Mouse (Mus musculus) myocyte (in vitro differentiated cells): ENCODE measurements around the gene Pkd1l3. TPM values are rescaled to one million over a fixed set of nuclear protein-coding genes. Genes with fewer than 3 reads are reported as not detected.

Experiments
- H3K27me3 ChIP-seq: one replicate; pipeline ENCODE4 v1.6.1; 2011; ENCODE audit not compliant: control insufficient read depth, insufficient read depth, insufficient read length
- H3K36me3 ChIP-seq: one replicate; pipeline ENCODE4 v1.6.1; 2011; ENCODE audit not compliant: control insufficient read depth, insufficient read depth
- H3K4me2 ChIP-seq: one replicate; pipeline ENCODE4 v1.6.1; 2011; ENCODE audit warnings: low read depth, control low read depth
- H3K4me3 ChIP-seq: one replicate; pipeline ENCODE4 v1.5.1; 2011; ENCODE audit warnings: mild to moderate bottlenecking, control low read depth, moderate library complexity
- H3K79me2 ChIP-seq: one replicate; pipeline ENCODE4 v1.6.1; 2011; ENCODE audit not compliant: control insufficient read depth, insufficient read depth
- H3ac ChIP-seq: one replicate; pipeline ENCODE4 v1.6.1; 2011; ENCODE audit not compliant: control insufficient read depth, insufficient read length
- CEBPB ChIP-seq: IDR thresholded peaks from 2 replicates; pipeline ENCODE4 v1.6.1; 2011; ENCODE audit warnings: mild to moderate bottlenecking, moderate library complexity; ENCODE audit not compliant: poor library complexity, insufficient read depth, severe bottlenecking
- E2F4 ChIP-seq: IDR thresholded peaks from one replicate; pipeline ENCODE4 v1.6.1; 2011; ENCODE audit warnings: mild to moderate bottlenecking, control low read depth, moderate library complexity; ENCODE audit not compliant: insufficient read depth
- MAX ChIP-seq: IDR thresholded peaks from one replicate; pipeline ENCODE4 v1.6.1; 2011; ENCODE audit warnings: low read depth, mild to moderate bottlenecking, control low read depth
- MYOD1 ChIP-seq, 3 experiments: IDR thresholded peaks; one replicate each; pipeline ENCODE4 v1.6.1; 2011; ENCODE audit warnings: control low read depth in 2 of 3, low read depth in 2 of 3, mild to moderate bottlenecking in 2 of 3, moderate library complexity in 1 of 3; ENCODE audit not compliant: insufficient read length in 2 of 3, control insufficient read depth in 1 of 3
- MYOG ChIP-seq, 3 experiments: IDR thresholded peaks; one replicate each; pipeline ENCODE4 v1.6.1; 2011; ENCODE audit warnings: control low read depth in 2 of 3, low read depth in 2 of 3, mild to moderate bottlenecking in 2 of 3; ENCODE audit not compliant: insufficient read length in 2 of 3, control insufficient read depth in 1 of 3, insufficient read depth in 1 of 3
- POLR2A ChIP-seq: IDR thresholded peaks from one replicate; pipeline ENCODE4 v1.6.1; 2011; ENCODE audit warnings: low read depth, mild to moderate bottlenecking, control low read depth, moderate library complexity; ENCODE audit not compliant: insufficient read length
- POLR2AphosphoS2 ChIP-seq: IDR thresholded peaks from one replicate; pipeline ENCODE4 v1.6.1; 2011; ENCODE audit warnings: low read depth, control low read depth; ENCODE audit not compliant: insufficient read length
- REST ChIP-seq: IDR thresholded peaks from one replicate; pipeline ENCODE4 v1.6.1; 2011; ENCODE audit warnings: mild to moderate bottlenecking, control low read depth, moderate library complexity; ENCODE audit not compliant: insufficient read depth, insufficient read length
- SRF ChIP-seq: IDR thresholded peaks from one replicate; pipeline ENCODE4 v1.6.1; 2011; ENCODE audit warnings: low read depth; ENCODE audit not compliant: control insufficient read depth, insufficient read length
- TCF12 ChIP-seq: IDR thresholded peaks from one replicate; pipeline ENCODE4 v1.6.1; 2011; ENCODE audit warnings: mild to moderate bottlenecking, control low read depth; ENCODE audit not compliant: poor library complexity, insufficient read depth, severe bottlenecking
- TCF3 ChIP-seq: IDR thresholded peaks from one replicate; pipeline ENCODE4 v1.6.1; 2011; ENCODE audit warnings: low read depth, control low read depth; ENCODE audit not compliant: insufficient read length
- USF1 ChIP-seq: IDR thresholded peaks from one replicate; pipeline ENCODE4 v1.6.1; 2011; ENCODE audit warnings: low read depth, mild to moderate bottlenecking, control low read depth, moderate library complexity
- polyA plus RNA-seq: library from polyadenylated mRNA; unstranded; fragments of >200 nt; fragmentation: generic; extraction: Trizol; gene quantifications from one replicate; pipeline ENCODE4 v1.2.1, GENCODE M21; 2012; ENCODE audit warnings: missing spikeins

The Pkd1l3 gene
- polyA plus RNA-seq, 1 experiment, result 0.14 TPM

DNA sequence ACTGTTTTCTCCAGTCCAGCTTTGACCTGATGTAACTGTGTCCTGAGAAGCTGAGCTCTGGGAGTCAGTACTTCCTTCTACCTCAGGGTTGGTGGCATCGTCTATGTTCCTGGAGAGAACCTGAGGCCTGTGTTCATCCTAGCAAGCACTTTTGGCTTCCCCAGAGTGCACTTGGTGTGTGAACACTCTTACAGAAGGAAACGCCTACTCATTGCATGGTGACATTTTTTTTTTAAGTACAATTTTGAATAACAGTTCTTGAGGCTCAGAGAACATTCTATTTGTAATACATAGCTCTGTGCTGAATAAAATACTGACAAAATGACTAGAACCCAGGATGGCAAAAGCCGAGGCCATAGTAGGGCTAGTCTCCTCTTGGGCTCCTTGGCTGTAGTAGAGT is 42.5 kb downstream of the Pkd1l3 start:
- H3ac ChIP-seq, result no peak overlapping the region
- H3K27me3 ChIP-seq, result peaks cover 21% of the 10 kb centered on the region
- H3K79me2 ChIP-seq, result no peaks in the 10 kb centered on the region
- no peak overlapping the region for H3K4me3 ChIP-seq
- no peaks in the 10 kb centered on the region for H3K36me3 ChIP-seq
- TF ChIP-seq E2F4, result no peak
- no peak for TF ChIP-seq TCF12
- no peak for TF ChIP-seq USF1
- TF ChIP-seq REST, result no peak
- no peak for TF ChIP-seq SRF
- TF ChIP-seq MYOG (IDR thresholded peaks at IDR 0.05; ENCODE audit: control insufficient read depth in 1 of 3, insufficient read depth in 1 of 3, insufficient read length in 2 of 3, low read depth in 2 of 3), result no peak
- no peak for TF ChIP-seq MYOD1 (IDR thresholded peaks at IDR 0.05; ENCODE audit: control insufficient read depth in 1 of 3, insufficient read length in 2 of 3, low read depth in 2 of 3)
- TF ChIP-seq MAX, result no peak
- no peak for TF ChIP-seq POLR2A
- no peak for TF ChIP-seq POLR2AphosphoS2
- TF ChIP-seq TCF3, result no peak
- no peak for TF ChIP-seq CEBPB
- H3K4me2 ChIP-seq, result no peak overlapping the region

DNA sequence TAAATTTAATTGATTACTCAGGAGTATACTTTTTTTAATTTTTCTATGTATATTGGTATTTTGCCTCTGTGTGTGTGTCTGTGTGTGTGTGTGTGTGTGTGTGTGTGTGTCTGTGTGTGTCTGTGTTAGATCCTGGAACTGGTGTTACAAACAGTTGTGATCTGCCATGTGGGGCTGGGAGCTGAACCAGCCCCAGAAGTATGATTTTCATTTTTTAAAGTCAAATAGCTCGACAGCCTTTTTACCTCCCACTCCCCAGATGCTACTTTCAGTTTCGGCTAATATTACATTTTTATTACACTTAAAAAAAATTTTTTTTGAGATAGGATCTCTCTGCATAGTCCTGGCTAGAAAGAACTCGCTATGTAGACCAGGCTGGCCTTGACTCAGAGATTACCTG is 48.0 kb downstream of the Pkd1l3 start:
- H3K36me3 ChIP-seq, result no peaks in the 10 kb centered on the region
- no peaks in the 10 kb centered on the region for H3K27me3 ChIP-seq
- TF ChIP-seq REST (no peak), SRF (no peak), USF1 (no peak), MYOD1 (IDR thresholded peaks at IDR 0.05; ENCODE audit: control insufficient read depth in 1 of 3, insufficient read length in 2 of 3, low read depth in 2 of 3) (no peak), MAX (no peak), E2F4 (no peak), MYOG (IDR thresholded peaks at IDR 0.05; ENCODE audit: control insufficient read depth in 1 of 3, insufficient read depth in 1 of 3, insufficient read length in 2 of 3, low read depth in 2 of 3) (no peak), POLR2A (no peak), CEBPB (no peak), POLR2AphosphoS2 (no peak), TCF12 (no peak), TCF3 (no peak)
- H3K4me2 ChIP-seq, result no peak overlapping the region
- H3ac ChIP-seq, result no peak overlapping the region
- no peaks in the 10 kb centered on the region for H3K79me2 ChIP-seq
- H3K4me3 ChIP-seq, result no peak overlapping the region

DNA sequence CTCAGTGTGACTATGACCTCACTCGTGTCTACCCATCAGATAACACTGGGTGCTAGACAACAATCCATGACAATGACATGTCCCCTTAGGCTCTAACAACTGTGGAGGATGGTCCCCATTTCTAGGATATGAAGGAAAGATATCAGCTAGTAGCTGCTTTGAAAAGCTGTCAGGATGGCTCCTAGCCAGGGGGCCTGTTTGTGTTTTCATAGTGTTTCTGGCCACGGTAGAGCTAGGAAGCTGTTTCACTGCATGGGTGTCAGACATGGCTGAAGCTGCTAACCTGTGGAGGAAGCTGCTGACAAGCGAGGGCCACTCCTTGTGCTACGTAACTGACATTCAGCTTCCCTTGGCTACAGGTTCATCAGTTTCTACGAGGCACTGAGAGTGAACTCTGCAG is 52.3 kb downstream of the Pkd1l3 start:
- TF ChIP-seq POLR2AphosphoS2 (peak; percentile 53), MAX (no peak)
- H3K4me3 ChIP-seq, result no peak overlapping the region
- no peak overlapping the region for H3ac ChIP-seq
- H3K27me3 ChIP-seq, result no peaks in the 10 kb centered on the region
- H3K79me2 ChIP-seq, result no peaks in the 10 kb centered on the region
- no peak overlapping the region for H3K4me2 ChIP-seq
- peaks cover 28% of the 10 kb centered on the region for H3K36me3 ChIP-seq

DNA sequence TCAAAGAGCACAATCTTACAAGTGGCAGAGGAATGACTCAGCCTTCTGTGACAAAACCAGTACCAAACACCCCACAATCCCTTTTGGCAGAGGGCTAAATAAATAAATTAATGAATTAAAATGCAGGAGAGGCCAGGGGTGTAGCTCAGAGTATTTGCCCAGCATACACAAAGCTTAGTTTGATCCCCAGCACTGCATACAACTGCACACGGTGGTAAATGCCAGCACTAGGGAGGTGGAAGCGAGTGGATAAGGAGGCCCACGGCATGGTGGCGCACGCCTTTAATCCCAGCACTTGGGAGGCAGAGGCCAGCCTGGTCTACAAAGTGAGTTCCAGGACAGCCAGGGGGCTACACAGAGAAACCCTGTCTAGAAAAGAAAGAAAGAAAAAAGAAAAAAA is 58.3 kb downstream of the Pkd1l3 start:
- Histone ChIP-seq H3K4me3 (no peak overlapping the region), H3K4me2 (no peak overlapping the region), H3K79me2 (no peaks in the 10 kb centered on the region), H3K27me3 (no peaks in the 10 kb centered on the region), H3K36me3 (peaks cover 57% of the 10 kb centered on the region), H3ac (no peak overlapping the region)
- TF ChIP-seq E2F4, result no peak
- TF ChIP-seq MAX, result no peak
- TF ChIP-seq POLR2A, result no peak
- no peak for TF ChIP-seq CEBPB
- TF ChIP-seq TCF12, result no peak
- no peak for TF ChIP-seq POLR2AphosphoS2
- no peak for TF ChIP-seq SRF
- no peak for TF ChIP-seq REST
- TF ChIP-seq TCF3, result no peak
- TF ChIP-seq MYOD1 (IDR thresholded peaks at IDR 0.05; ENCODE audit: control insufficient read depth in 1 of 3, insufficient read length in 2 of 3, low read depth in 2 of 3), result no peak
- no peak for TF ChIP-seq USF1
- TF ChIP-seq MYOG (IDR thresholded peaks at IDR 0.05; ENCODE audit: control insufficient read depth in 1 of 3, insufficient read depth in 1 of 3, insufficient read length in 2 of 3, low read depth in 2 of 3), result no peak

DNA sequence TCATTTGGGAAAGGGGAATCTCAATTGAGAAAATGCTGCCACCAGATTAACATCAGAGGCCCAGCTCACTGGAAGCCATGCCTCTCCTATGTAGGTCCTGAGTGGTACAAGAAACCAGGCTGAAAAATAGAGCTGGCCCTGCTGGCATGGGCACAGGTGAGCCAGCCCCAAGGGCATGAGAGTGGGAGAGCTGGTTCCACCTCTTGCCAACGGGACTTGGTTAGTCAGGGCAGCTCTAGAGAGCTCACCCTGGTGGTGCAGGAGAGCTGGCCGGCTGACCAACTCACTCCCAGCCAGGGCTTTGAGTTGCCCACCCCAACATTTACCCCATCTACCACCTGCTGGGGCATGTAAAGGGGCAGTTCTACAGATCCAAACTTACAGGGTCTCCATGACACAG is 59.3 kb downstream of the Pkd1l3 start:
- H3K4me2 ChIP-seq, result no peak overlapping the region
- H3K4me3 ChIP-seq, result no peak overlapping the region
- no peak for TF ChIP-seq USF1
- TF ChIP-seq MAX, result no peak
- no peak for TF ChIP-seq TCF12
- TF ChIP-seq TCF3, result no peak
- no peak for TF ChIP-seq POLR2A
- no peak for TF ChIP-seq MYOD1 (IDR thresholded peaks at IDR 0.05; ENCODE audit: control insufficient read depth in 1 of 3, insufficient read length in 2 of 3, low read depth in 2 of 3)
- TF ChIP-seq MYOG (IDR thresholded peaks at IDR 0.05; ENCODE audit: control insufficient read depth in 1 of 3, insufficient read depth in 1 of 3, insufficient read length in 2 of 3, low read depth in 2 of 3), result no peak
- TF ChIP-seq E2F4, result no peak
- no peak for TF ChIP-seq SRF
- no peak for TF ChIP-seq POLR2AphosphoS2
- no peak for TF ChIP-seq REST

More for the DNA sequence above, 59.3 kb downstream of the Pkd1l3 start:
- Histone ChIP-seq H3K27me3 (no peaks in the 10 kb centered on the region), H3K79me2 (no peaks in the 10 kb centered on the region), H3ac (no peak overlapping the region), H3K36me3 (peaks cover 58% of the 10 kb centered on the region)
